Mouse (Mus musculus) heart, embryonic 11.5 days (tissue): ENCODE results near the gene Cd28. TPM values are rescaled to one million over a fixed set of nuclear protein-coding genes. Genes with fewer than 3 reads are reported as not detected.

Experiments used
- ATAC-seq: fragments of 200-750 bp; cut with Nextera tagmentation; replicated peaks from 2 replicates; pipeline ENCODE4 v1.8.0; 2017; ENCODE audit warnings: moderate library complexity; ENCODE audit not compliant: insufficient number of reproducible peaks, low FRiP score, low TSS enrichment
- H3K27ac ChIP-seq: fragments of 300-500 bp; sonication (generic); 2 replicates; pipeline ENCODE4 v1.5.1; 2014; ENCODE audit warnings: mild to moderate bottlenecking, low read depth, low read length
- H3K27me3 ChIP-seq: fragments of 300-500 bp; sonication (generic); 2 replicates; pipeline ENCODE4 v1.6.1; 2014; ENCODE audit warnings: mild to moderate bottlenecking, low read length, mixed read lengths; ENCODE audit not compliant: control insufficient read depth, insufficient read depth
- H3K36me3 ChIP-seq: fragments of 300-500 bp; sonication (generic); 2 replicates; pipeline ENCODE4 v1.6.1; 2014; ENCODE audit warnings: mild to moderate bottlenecking, low read length, moderate library complexity, mixed read lengths; ENCODE audit not compliant: control insufficient read depth, insufficient read depth
- H3K4me1 ChIP-seq: fragments of 300-500 bp; sonication (generic); 2 replicates; pipeline ENCODE4 v1.6.1; 2014; ENCODE audit warnings: low read length; ENCODE audit not compliant: control insufficient read depth, insufficient read depth
- H3K4me2 ChIP-seq: fragments of 300-500 bp; sonication (generic); 2 replicates; pipeline ENCODE4 v1.6.1; 2014; ENCODE audit warnings: mild to moderate bottlenecking, moderate library complexity
- H3K4me3 ChIP-seq: fragments of 300-500 bp; sonication (generic); 2 replicates; pipeline ENCODE4 v1.5.1; 2014; ENCODE audit warnings: low read depth, low read length
- H3K9ac ChIP-seq: fragments of 300-500 bp; sonication (generic); 2 replicates; pipeline ENCODE4 v1.6.1; 2014; ENCODE audit warnings: mild to moderate bottlenecking, low read depth, low read length, moderate library complexity
- H3K9me3 ChIP-seq: fragments of 300-500 bp; sonication (generic); replicated peaks from 2 replicates; pipeline ENCODE4 v1.6.1; 2016; ENCODE audit warnings: low read length; ENCODE audit not compliant: control insufficient read depth
- WGBS: fragments of 180-500 bp; shearing (Covaris S2); extraction: QIAGEN DNeasy Blood & Tissue Kit; methylation state at CpG from one replicate; pipeline ENCODE4 v1.1.7; 2014; ENCODE audit not compliant: insufficient replicate concordance; 5-methylcytosine and 5-hydroxymethylcytosine counted together
- polyA plus RNA-seq: library from polyadenylated mRNA; unstranded; fragments of >200 nt; fragmentation: Nextera tagmentation; extraction: Ambion mirVana; gene quantifications from 2 replicates; pipeline ENCODE4 v1.2.1, GENCODE M21; 2014

The Cd28 gene
- polyA plus RNA-seq, 1 experiment from 2014 or later: 0.07 TPM

- no peak overlapping the region for H3K4me2 ChIP-seq
- H3K27ac ChIP-seq: no peak overlapping the region
- H3K4me3 ChIP-seq: no peak overlapping the region
- no peaks in the 10 kb centered on the region for H3K9me3 ChIP-seq
- no peaks in the 10 kb centered on the region for H3K36me3 ChIP-seq
- H3K4me1 ChIP-seq: no peaks in the 10 kb centered on the region
- ATAC-seq: no peak
- 72% methylated on average over 20 of the region's 20 CpGs for WGBS
- no peak overlapping the region for H3K9ac ChIP-seq
- H3K27me3 ChIP-seq: no peaks in the 10 kb centered on the region
Observed at GRCm38 (mm10) chr1:60762916-60763315, 46.3 kb downstream of the Cd28 start.

GRCm38 (mm10) chr1:60771771-60772170 lies 55.2 kb downstream of the Cd28 start:
- no peaks in the 10 kb centered on the region for H3K4me1 ChIP-seq
- no peaks in the 10 kb centered on the region for H3K27me3 ChIP-seq
- 88% methylated on average over 7 of the region's 7 CpGs for WGBS
- no peak overlapping the region for H3K9ac ChIP-seq
- no peak overlapping the region for H3K27ac ChIP-seq
- H3K36me3 ChIP-seq: no peaks in the 10 kb centered on the region
- H3K4me2 ChIP-seq: no peak overlapping the region
- H3K4me3 ChIP-seq: no peak overlapping the region
- no peak for ATAC-seq
- H3K9me3 ChIP-seq: no peaks in the 10 kb centered on the region

- Histone ChIP-seq H3K27ac (no peak overlapping the region), H3K27me3 (no peaks in the 10 kb centered on the region), H3K4me3 (no peak overlapping the region), H3K9me3 (no peaks in the 10 kb centered on the region), H3K4me2 (no peak overlapping the region), H3K4me1 (no peaks in the 10 kb centered on the region), H3K36me3 (no peaks in the 10 kb centered on the region), H3K9ac (no peak overlapping the region)
- no peak for ATAC-seq
- 77% methylated on average over 3 of the region's 3 CpGs for WGBS
Observed at GRCm38 (mm10) chr1:60773231-60773630, 56.6 kb downstream of the Cd28 start.

GRCm38 (mm10) chr1:60776166-60776565 lies 59.6 kb downstream of the Cd28 start:
- Histone ChIP-seq H3K9me3 (no peaks in the 10 kb centered on the region), H3K27ac (no peak overlapping the region), H3K9ac (no peak overlapping the region), H3K4me1 (0 out of 2 replicates have a peak, but pooled peaks cover 3% of the 10 kb centered on the region), H3K4me3 (no peak overlapping the region), H3K4me2 (no peak overlapping the region), H3K27me3 (no peaks in the 10 kb centered on the region), H3K36me3 (no peaks in the 10 kb centered on the region)
- 80% methylated on average over 4 of the region's 4 CpGs for WGBS
- ATAC-seq: no peak

GRCm38 (mm10) chr1:60776906-60777305 lies 60.3 kb downstream of the Cd28 start:
- no peak for ATAC-seq
- Histone ChIP-seq H3K4me2 (no peak overlapping the region), H3K36me3 (no peaks in the 10 kb centered on the region), H3K27ac (no peak overlapping the region), H3K9ac (no peak overlapping the region), H3K4me1 (0 out of 2 replicates have a peak, but pooled peaks cover 3% of the 10 kb centered on the region), H3K27me3 (no peaks in the 10 kb centered on the region), H3K4me3 (no peak overlapping the region), H3K9me3 (no peaks in the 10 kb centered on the region)
- WGBS: 79% methylated on average over 3 of the region's 3 CpGs

GRCm38 (mm10) chr1:60778465-60779115 lies 62.0 kb downstream of the Cd28 start:
- Histone ChIP-seq H3K36me3 (no peaks in the 10 kb centered on the region), H3K27ac (no peak overlapping the region), H3K9me3 (no peaks in the 10 kb centered on the region), H3K4me1 (0 out of 2 replicates have a peak, but pooled peaks cover 3% of the 10 kb centered on the region), H3K4me3 (no peak overlapping the region), H3K9ac (no peak overlapping the region), H3K27me3 (no peaks in the 10 kb centered on the region), H3K4me2 (no peak overlapping the region)
- WGBS: 70% methylated on average over 8 of the region's 8 CpGs
- no peak for ATAC-seq

- Histone ChIP-seq H3K27me3 (no peaks in the 10 kb centered on the region), H3K4me1 (0 out of 2 replicates have a peak, but pooled peaks cover 3% of the 10 kb centered on the region), H3K9ac (no peak overlapping the region), H3K36me3 (no peaks in the 10 kb centered on the region), H3K4me3 (no peak overlapping the region), H3K9me3 (no peaks in the 10 kb centered on the region), H3K4me2 (no peak overlapping the region), H3K27ac (no peak overlapping the region)
- ATAC-seq: no peak
- 73% methylated on average over 2 of the region's 2 CpGs for WGBS
Observed at GRCm38 (mm10) chr1:60779176-60779575, 62.6 kb downstream of the Cd28 start.

GRCm38 (mm10) chr1:60781666-60782065 lies 65.1 kb downstream of the Cd28 start:
- no peak overlapping the region for H3K27ac ChIP-seq

GRCm38 (mm10) chr1:60793717-60794116 lies 77.1 kb downstream of the Cd28 start:
- Histone ChIP-seq H3K27ac (no peak overlapping the region), H3K9me3 (no peaks in the 10 kb centered on the region), H3K9ac (no peak overlapping the region), H3K36me3 (no peaks in the 10 kb centered on the region), H3K4me2 (no peak overlapping the region), H3K4me3 (no peak overlapping the region), H3K27me3 (no peaks in the 10 kb centered on the region), H3K4me1 (peaks cover 3% of the 10 kb centered on the region; the same call in 1 of the 2 replicates)
- ATAC-seq: no peak

More at GRCm38 (mm10) chr1:60781666-60782065, 65.1 kb downstream of the Cd28 start:
- H3K36me3 ChIP-seq: no peaks in the 10 kb centered on the region
- ATAC-seq: no peak
- H3K9ac ChIP-seq: no peak overlapping the region
- no peaks in the 10 kb centered on the region for H3K27me3 ChIP-seq
- H3K9me3 ChIP-seq: no peaks in the 10 kb centered on the region
- H3K4me3 ChIP-seq: no peak overlapping the region
- H3K4me1 ChIP-seq: 0 out of 2 replicates have a peak, but pooled peaks cover 3% of the 10 kb centered on the region
- no peak overlapping the region for H3K4me2 ChIP-seq
- WGBS: 73% methylated on average over 4 of the region's 4 CpGs
